Mouse (Mus musculus) CD4-positive helper T cell, adult 2 months (primary cell): Measurements from ENCODE around the gene Abca16.

Experiments used
- DNase-seq: peaks from one replicate; pipeline ENCODE4 v3.0.0-alpha.2; 2012; ENCODE audit warnings: low read depth, missing footprints, low spot score

The Abca16 gene

DNA sequence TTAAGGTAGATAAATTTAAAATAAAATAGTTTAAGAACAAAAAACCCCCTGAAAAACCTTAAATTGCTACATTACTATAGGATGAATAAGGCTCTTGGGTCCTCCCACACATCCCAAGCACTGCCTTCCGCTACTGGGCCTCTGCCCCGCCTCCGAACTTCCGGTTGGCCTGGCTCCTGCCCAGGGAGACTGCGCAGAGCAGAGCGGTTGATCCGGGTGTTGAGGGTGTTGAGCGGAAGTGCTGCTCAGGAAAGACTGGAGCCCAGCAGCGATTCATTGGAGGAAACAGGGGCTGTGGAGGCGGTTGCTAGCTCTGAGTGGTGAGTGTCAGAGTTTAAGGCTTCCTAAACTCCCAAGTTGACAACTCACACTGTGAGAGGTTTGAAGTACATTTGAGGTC, at the start of gene Abca16:
Gene Abca16 (plus strand): TSS at position 201 of the 400 bp plus-strand sequence.
- no peak for DNase-seq

DNA sequence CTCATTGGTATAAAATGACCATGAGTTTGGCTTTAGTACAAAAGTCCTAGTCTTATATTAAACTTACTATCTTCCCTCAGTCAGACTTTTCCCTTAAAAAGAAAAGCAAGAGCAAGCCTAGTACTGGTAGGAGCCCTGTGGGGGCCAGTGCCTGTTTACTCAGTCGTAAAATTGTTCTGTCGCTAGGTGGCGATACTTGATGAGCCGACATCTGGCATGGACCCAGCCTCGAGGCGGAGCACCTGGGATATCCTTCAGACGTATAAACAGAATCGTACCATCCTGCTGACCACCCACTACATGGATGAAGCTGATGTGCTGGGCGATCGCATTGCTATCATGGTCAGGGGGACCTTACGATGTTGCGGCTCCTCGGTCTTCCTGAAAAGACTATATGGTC, 48.3 kb upstream of the Abca16 start:
- no peak for DNase-seq

DNA sequence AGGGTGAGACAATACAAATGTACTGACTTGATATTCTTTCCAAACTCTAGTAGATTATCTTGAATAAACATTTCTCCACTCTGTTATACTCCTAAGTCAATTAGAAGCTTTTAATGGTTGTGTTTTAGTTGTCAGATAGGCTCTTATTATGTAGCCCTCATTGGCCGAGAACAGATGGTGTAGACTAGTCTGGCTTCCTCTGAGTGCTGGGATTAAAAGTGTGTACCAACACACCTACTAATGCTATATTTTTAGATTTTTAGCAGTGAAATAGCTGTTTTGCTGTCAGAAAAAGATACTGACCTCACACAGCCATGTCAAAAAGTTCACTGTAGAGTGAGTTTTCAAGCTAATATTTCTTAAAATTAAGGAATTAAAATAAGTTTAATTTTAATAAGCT, 2.9 kb downstream of the Abca16 start:
- no peak for DNase-seq

DNA sequence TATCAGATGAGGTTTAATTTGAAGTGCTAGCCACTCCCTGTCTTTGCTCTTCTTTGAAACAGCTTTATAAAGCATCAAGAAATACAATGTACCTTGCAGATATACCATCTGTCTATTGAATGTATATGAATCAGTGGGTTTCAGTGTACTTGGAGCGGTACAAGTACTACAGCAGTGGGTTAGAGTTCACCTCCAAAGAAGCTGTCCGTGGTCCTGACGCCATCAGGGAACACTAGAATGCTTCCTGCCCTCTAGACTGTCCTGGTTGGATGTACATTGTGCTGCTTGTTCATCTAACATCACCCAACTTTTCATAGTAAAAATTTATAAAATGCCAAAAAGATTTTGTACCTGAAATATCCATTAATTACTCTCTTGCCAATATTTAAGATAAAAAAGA, 17.2 kb downstream of the Abca16 start:
- no peak for DNase-seq

DNA sequence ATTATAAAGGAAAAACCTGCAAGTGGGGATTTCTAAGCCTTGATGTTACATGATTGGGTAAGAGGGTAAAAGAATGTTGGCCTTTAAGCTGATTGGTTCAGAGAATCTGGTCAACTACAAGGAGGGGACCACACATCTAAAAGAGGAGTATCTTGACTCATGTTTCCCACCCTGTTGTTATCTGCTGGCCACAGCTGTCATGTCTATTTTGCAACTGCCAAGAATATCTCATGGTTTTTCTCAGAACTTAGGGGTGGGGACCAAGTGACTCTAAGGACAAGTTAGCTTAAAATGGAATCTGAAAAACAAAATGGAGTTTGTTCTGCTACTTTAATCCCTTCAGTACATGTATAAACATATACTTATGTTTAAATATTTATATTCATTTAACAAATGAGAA, 22.0 kb downstream of the Abca16 start:
- no peak for DNase-seq

DNA sequence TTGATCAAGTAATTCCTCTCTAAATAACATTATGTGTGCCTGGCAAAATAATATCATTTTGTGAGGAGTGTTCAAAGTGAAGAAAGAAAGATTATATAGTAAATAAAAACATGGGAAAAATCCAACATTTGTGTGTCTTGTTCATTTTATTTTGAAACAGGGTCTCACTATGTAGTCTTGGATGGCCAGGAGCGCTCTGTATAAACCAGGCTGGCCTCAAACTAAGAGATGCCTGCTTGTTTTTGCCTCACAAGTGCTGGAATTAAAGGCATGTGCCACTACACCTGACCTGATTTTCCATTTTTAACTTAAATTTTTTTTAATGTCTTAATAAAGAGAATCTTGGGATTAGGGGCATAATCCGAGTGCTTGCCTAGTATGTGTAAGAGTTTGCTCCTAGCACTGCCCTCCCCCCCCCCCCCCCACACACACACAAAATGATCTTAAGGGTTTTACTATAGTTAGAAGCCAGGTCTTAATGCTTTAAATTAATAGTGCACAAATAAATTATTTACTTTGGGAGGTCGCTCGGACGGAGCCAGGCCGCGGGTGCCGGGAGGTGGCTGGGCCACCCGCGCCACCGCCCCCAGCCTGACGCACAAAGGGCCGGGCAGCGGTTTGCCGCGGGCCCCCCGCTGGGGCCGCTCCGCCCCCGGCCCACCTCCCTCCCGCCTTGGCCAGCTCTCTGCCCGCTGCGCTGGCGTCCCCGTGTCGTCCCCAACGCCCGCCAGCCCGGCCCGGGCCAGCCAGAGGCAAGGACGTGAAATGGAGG, 94.6 kb downstream of the Abca16 start:
- DNase-seq, result no peak

DNA sequence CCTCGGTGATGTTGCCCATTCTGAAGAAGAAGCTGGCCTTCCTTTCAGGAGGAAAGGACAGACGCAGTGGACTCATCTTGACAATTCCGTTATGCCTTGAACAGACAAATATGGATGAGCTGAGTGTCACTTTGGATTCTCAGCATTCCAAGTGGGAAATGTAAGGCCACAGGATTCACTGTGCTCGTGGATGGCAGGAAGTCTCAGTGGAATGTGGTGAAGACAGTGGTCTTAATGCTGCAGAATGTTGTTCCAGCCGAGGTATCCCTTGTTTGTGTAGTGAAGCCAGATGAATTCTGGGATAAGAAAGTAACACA, 95.2 kb downstream of the Abca16 start:
- no peak for DNase-seq

DNA sequence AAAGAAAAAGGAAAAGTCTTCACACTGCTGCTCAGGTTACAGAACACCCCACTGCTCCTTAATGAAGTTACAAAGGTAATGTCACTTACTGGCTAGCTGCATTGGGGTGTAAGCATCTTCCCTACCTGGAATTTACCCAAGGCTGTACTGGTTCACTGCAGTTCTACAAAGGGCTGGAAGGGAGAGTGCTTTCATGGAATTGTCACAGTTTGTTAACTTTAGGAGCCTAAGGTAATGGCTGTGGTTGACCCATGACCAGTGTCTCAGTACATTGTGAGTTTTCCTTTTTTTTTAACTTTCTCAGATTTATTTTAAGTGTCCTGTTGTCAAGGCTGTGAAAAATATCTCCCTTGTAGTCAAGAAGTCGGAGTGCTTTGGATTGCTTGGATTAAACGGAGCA, 125.4 kb downstream of the Abca16 start:
- DNase-seq, result no peak

DNA sequence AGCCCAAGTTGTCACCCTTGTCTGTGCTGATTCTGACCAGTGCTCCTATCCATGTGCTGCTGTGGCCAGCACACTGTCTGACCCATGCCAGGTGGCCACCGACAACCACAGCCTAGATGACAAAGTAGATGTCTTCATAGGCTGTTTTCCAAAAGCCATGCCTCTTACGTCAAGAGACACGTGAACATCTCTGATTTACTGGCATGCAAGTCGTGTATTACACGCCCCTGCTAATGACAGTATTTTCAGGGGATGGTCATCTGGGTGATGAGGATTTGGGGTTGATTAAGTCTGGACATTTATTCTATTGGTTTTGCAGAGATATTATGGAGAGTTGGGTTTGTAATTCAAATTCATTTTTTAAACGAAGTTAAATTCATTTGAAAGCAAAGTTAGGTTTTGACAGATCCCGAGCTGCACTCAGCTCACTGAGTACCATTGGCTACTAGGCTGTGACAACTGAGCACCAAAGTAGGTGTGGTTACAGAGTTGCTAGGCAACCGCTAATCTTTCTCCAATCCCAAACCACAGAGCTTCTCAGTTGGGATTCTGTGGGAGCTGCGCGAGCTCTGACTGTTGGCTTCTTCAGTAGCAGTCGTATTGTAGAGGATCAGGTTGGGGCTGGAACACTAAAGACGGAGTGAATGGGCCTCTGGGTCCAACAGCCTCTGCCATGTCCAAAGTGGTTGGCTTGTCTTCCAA, 143.2 kb downstream of the Abca16 start:
- no peak for DNase-seq

DNA sequence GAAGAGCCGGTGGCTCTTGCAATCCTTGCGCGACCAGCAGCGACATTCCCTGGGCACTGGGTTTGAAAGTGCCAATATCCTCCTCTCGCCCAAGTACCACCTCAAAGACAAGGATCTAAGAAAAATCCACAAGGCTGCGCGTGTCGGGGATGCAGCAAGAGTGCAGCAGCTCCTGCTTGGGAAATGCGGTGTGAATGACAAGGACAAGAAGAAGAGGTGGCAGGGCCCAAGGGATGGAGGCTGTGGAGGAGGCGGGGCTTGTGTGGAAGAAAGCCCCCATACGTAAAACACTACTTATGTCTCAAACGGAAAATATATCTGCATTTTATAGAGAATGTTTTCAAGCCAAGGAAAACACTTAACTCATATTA, 143.7 kb downstream of the Abca16 start:
- no peak for DNase-seq

DNA sequence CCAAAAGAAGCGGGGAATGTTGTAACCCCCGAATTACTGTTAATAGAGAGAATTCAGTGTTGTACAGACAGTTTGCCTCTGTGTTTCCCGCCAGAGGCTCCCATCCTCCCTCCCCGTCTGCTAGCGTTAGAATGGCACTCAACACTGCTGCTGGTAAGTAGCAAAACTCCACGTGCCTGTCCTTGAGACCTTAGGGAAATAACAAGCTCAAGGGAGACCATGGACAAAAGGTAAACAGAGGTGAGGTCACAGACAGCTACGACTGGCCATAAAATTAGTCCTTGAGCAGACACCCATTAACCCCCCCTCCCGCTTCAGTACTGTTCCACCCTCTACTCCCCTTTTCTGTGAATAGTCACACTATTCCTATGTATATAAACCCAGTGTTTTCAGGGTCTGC, 157.9 kb downstream of the Abca16 start:
- no peak for DNase-seq

DNA sequence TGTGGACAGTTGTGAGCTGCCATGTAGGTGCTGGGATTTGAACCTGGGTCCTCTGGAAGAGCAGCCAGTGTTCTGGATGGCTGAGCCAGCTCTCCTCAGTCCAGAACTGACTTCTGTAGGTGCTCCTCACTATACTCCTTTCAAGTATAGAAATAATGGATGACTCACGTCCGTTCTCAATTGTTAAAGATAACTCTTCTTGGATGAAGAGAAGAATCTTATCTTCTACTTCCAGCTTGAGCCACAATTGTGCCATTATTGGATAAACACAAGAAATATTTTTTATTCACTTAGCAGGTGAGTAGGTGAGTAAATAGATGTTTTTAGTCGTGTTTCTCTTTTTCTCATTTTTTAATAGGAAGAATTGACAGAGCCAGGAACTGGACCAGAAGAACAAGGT, 167.1 kb downstream of the Abca16 start:
- no peak for DNase-seq
